Mouse (Mus musculus) gastrocnemius, adult 2 months (tissue): ENCODE results near the gene Speer4e. TPM values are rescaled to one million over a fixed set of nuclear protein-coding genes. Genes with fewer than 3 reads are reported as not detected.
"Not testable (repeated sequence)": the region's sequence is repeated elsewhere in the genome, so short reads cannot be mapped to it uniquely, and the experiment has no call there.

ENCODE experiments used
- DNase-seq: peaks from one replicate; pipeline ENCODE4 v3.0.0; 2022
- H3K27ac ChIP-seq: fragments of 200-600 bp; 2 replicates; pipeline ENCODE4 v1.8.1; 2022; ENCODE audit warnings: mild to moderate bottlenecking
- H3K4me3 ChIP-seq: fragments of 200-600 bp; 2 replicates; pipeline ENCODE4 v1.8.1; 2022; ENCODE audit warnings: mild to moderate bottlenecking, moderate library complexity
- CTCF ChIP-seq: fragments of 200-600 bp; IDR thresholded peaks from 2 replicates; pipeline ENCODE4 v1.8.1; 2022; ENCODE audit warnings: antibody characterized with exemption, mild to moderate bottlenecking, moderate library complexity
- intact Hi-C: fragments of 180-260 bp; cut with DNase I; formaldehyde crosslinking; loops from one replicate; pipeline ENCODE4 v1.15.1; 2025
- total RNA-seq, 2 experiments: library from RNA; stranded (reverse); gene quantifications; 2 replicates each; pipeline ENCODE4 v1.2.3; 2021

Gene Speer4e
- total RNA-seq, 2 experiments from 2014 or later, result not detected

DNA sequence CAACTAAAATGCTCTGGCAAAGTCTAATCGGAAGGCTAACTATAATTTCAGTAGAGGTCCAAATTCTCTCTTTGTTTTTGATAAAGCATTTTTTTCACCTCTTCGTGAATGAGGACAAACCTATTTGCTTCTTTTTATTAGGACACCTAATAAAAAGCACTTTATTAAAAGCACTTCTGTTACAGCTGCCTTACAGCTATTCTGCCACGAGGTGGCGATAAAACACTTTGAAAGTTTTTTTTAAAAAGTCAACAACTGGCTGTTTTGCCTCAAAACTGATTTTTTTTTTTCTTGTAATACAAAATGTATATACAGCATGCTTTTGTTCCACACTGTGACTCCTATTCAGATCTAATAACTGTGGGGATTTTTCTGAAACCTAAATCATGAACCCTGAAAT lies 11.2 kb downstream of the Speer4e start:
- intact Hi-C loops, DNase-seq, H3K4me3 ChIP-seq, H3K27ac ChIP-seq: not testable (repeated sequence)
- peak; percentile 30 for TF ChIP-seq CTCF

DNA sequence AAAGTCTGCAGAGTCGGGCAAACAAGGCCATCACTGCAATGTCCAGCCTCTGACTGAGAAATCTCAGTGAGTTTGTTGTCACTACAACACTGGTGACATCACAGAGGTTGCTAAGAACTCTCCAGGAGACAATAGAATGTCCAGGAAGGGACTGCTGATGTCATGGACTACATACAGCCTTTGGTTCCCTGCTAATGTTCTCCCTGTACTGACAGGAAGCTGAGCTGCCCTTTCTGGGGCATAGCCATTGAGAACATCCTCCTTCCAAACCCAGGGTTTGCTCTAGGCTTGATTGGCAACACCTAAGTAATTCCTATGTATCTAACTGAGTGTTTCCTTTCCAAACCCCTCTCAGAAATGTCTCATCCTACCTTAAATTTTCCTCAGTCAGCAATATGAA lies 23.4 kb downstream of the Speer4e start, which contains the start of gene Gm9758:
Gm9758 (minus strand) TSS at position 101 of the 400 bp plus-strand sequence.
- intact Hi-C loops, H3K4me3 ChIP-seq, H3K27ac ChIP-seq, DNase-seq: not testable (repeated sequence)

DNA sequence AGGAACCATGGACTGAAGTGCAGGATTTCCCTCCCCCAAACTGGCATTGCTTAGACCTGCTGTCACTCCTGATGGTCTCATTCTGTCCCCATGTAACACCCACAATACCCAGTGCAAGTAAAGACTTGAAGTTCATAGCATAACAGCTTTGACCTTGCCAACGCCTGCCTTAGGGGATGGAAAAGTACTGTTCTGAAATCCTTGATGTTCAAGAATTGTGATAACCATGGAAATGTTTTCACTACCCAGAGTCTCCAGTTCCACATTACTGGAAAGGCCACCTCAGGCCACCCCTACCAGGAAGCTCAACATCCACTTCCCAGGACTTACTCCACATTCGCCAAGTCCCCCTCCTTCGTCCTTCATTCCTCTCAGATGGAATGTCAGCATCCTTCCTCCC lies 23.9 kb downstream of the Speer4e start:
- DNase-seq, H3K4me3 ChIP-seq, intact Hi-C loops, H3K27ac ChIP-seq: not testable (repeated sequence)

DNA sequence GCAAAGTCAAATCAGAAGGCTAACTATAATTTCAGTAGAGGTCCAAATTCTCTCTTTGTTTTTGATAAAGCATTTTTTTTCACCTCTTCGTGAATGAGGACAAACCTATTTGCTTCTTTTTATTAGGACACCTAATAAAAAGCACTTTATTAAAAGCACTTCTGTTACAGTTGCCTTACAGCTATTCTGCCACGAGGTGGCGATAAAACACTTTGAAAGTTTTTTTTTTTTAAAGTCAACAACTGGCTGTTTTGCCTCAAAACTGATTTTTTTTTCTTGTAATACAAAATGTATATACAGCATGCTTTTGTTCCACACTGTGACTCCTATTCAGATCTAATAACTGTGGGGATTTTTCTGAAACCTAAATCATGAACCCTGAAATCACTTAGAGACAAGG lies 34.7 kb downstream of the Speer4e start:
- H3K4me3 ChIP-seq, H3K27ac ChIP-seq, intact Hi-C loops, DNase-seq: not testable (repeated sequence)
- 0 out of 2 replicates have a peak, but pooled peaks have one; percentile 7 for TF ChIP-seq CTCF

DNA sequence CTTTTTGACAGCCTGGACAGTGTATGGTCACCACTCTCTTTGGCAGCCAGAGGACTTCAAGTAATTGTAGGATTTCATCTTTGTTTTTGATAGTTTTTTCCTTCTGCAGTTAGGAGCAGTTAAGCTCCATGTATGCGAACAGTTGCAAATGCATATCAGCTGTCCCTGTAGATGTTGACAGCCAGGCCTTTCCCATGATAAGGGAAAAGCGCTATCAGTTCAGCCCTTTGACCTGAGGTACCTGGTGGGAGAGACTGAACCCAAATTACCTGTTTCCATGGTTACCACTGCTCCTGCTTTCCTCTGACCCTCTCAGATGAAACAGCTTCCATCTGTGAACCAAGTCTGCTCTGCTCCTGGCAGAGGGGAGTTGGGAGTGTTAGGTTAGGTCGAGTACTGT lies 46.0 kb downstream of the Speer4e start:
- no peak overlapping the region for H3K27ac ChIP-seq
- no peak overlapping the region for H3K4me3 ChIP-seq
- no peak for TF ChIP-seq CTCF
- intact Hi-C loops, result no loop called here
- DNase-seq, result no peak

DNA sequence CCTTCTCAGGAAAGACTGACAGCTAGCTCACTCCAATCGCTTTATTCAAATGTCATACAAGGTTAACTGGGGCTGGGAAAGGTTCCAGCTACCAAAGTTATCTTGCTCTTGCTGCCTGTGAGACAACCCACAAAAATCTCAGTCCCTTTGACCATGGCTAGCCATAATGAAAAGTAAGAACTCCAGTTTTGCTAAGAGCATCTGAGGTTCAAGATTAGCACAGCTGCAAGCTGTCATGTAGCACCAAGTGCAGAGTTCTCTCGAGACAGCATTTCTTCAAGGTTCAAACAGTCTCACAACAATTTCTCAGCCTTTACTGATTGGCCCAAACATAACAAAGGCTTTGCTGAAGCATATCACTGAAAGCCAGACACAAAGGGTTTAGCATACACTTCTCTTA lies 52.9 kb downstream of the Speer4e start:
- H3K27ac ChIP-seq, intact Hi-C loops, H3K4me3 ChIP-seq, DNase-seq: not testable (repeated sequence)

Other genes starting within 250 kb of the Speer4e start
- gene Gm9758, start 23.5 kb downstream of the Speer4e start, total RNA-seq, result not detected
- gene Gm10354, start 40.5 kb upstream of the Speer4e start, total RNA-seq, result not detected
- gene Gm17019, start 94.6 kb upstream of the Speer4e start, total RNA-seq, result not detected